Mouse (Mus musculus): ENCODE measurements around the gene Ctxn2.
"Not testable (repeated sequence)": the region's sequence is repeated elsewhere in the genome, so short reads cannot be mapped to it uniquely, and the experiment has no call there.

Gene Ctxn2

DNA sequence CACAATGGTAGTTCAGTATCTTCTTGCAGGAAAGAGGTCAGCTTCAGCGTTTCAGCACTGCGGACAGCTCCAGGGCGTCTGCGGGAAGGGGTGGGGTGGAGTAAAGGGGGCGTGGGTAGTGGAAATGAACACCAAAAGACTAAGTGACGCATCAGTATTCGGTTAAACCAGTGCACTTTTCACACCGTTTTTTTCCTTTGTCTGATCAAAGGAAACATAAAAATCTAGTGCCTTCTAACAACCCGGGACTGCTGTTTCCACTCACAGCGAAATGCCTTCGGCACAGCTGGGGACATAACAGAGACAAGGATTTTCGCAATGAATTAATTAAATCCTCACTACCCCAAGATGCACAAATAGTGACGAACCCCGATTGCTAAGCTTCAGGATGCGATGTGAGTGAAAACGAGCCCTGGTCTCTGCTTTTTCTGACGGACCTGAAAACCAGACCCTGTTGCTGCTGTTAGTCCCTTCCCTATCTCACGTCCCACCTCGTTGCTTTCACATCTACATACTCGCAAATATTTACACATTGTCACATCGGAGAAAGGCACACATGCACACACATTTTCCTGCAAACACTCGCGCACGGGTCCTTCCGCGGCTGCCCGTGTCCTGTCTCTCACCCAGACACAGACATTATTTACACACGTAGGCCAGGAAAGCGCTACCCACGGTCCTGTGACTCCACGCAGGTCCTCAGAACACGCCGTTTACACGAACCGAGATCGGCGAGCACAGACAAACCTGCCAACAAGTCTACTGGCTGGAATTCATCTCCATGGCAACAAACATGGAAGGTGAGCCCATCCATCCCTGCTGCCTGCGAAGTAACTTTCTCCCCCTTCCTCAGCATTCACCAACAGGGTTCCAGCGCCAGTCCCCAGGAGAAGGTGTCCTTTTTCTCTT, at the start of gene Ctxn2:
Ctxn2 (plus strand) TSS at position 790 of the 909 bp plus-strand sequence.
- peak; percentile 89 for DNase-seq (ENCODE audit: low read depth, low spot score)

GRCm38 (mm10) chr2:125088757-125089156, 47.7 kb upstream of the Ctxn2 start:
- no peak for DNase-seq (ENCODE audit: low read depth, low spot score)

GRCm38 (mm10) chr2:125092123-125092522, 44.4 kb upstream of the Ctxn2 start:
- not testable (repeated sequence) for DNase-seq (ENCODE audit: low read depth, low spot score)

GRCm38 (mm10) chr2:125104491-125104890, 32.0 kb upstream of the Ctxn2 start:
- not testable (repeated sequence) for DNase-seq (ENCODE audit: low read depth, low spot score)

- DNase-seq (ENCODE audit: low read depth, low spot score), result not testable (repeated sequence)
These were observed 30.0 kb upstream of the Ctxn2 start for GRCm38 (mm10) chr2:125106536-125106935.

DNA sequence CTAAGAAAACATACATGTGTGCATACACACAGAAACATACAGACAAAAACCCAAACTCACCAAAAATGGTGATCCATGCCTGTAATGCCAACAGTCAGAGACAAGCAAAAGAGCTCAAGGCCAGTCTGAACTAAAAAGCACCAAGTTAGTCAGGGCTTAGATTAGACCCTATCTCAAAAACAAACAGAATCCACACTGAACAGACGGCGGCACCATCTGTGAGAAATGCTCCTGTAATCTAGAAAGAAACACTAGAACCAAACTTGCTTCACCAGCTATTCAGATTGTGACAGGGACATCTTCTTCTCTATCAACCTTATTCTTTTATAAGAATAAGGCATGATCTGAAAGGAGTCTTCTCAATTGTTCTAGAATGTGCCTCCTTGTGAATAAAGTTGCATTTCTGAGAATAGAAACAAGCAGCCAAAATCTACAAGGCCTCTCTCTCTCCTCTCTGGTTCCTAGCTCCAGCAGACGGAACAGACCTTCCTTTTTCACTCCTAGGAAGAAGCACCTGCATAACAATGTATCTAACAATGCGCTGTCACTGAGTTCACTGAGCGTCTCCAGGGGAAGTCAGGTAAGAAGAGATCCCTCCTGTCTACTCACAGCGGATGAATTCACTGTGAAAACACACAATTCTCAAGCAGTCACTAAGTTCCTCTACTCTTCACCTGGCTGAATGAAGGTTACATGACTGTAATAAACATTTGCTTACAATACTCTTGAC, 16.9 kb upstream of the Ctxn2 start:
- no peak for DNase-seq (ENCODE audit: low read depth, low spot score)

GRCm38 (mm10) chr2:125122288-125122623, 14.2 kb upstream of the Ctxn2 start:
- peak; percentile 5 for DNase-seq (ENCODE audit: low read depth, low spot score)

GRCm38 (mm10) chr2:125122624-125123476, 13.6 kb upstream of the Ctxn2 start:
- DNase-seq (ENCODE audit: low read depth, low spot score), result peak; percentile 28

DNA sequence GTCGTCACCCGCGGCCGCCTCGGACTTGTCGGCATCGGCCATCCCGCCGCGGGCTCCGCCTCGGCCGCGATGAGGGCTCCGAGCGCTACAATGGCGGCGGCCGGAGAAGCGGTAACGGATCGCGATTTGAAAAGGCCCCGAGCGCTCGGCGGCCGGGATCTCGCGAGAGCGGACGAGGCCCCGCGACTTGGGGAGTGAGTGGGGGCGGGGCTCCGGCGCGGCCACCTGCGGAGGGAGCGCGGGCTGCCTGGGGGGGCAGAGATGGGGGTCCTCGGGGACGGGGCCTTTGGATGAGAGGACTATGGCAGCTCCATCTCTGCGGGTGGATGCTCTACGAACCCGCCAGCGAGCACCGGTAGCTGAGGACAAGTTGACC, 13.0 kb upstream of the Ctxn2 start, which contains the start of gene Myef2:
Myef2 (minus strand) TSS at position 185 of the 376 bp plus-strand sequence.
- DNase-seq (ENCODE audit: low read depth, low spot score), result peak; percentile 82

DNA sequence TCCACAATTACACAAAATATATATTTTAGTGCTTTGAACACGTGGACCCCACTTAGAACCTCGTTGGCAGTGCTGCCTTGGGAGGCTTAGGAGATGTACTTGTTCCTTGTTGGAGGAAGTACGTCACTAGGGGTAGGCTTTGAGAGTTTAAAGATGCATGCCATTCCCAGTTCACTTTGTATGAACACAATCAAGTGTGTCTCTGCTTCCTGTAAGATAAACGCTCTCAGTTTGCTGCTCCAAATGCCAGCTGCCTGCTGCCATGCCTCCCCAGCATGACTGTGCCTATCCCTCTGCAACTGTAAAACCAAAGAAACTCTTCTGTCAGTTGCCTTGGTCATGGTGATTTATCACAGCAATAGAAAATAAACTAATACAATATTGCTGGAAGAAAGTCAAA, 10.7 kb upstream of the Ctxn2 start:
- no peak for DNase-seq (ENCODE audit: low read depth, low spot score)

DNA sequence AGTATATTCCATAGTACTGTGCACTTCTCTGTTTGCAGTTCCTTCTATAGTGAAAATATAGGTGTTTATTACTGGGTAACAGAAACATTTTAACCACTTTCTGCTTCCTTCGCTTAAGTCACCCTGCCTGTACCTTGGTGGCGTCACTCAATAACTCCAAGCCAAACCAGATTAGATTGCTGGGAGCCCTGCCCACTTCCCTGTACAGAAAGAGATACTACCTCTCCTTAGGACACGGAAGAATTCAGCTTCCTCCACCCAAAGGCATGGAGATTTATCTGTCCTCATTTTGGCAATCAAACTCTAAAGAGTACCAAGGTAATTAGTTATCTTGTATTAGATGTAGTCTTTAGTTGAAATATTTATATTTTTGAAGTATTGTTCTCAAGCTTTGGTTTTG, 9.7 kb upstream of the Ctxn2 start:
- DNase-seq (ENCODE audit: low read depth, low spot score), result no peak

- DNase-seq (ENCODE audit: low read depth, low spot score), result no peak
These were observed 2.4 kb upstream of the Ctxn2 start for GRCm38 (mm10) chr2:125134113-125134512.

GRCm38 (mm10) chr2:125136846-125137245, 354 bp downstream of the Ctxn2 start:
- DNase-seq (ENCODE audit: low read depth, low spot score), result no peak

- DNase-seq (ENCODE audit: low read depth, low spot score), result no peak
These were observed 5.8 kb downstream of the Ctxn2 start for GRCm38 (mm10) chr2:125142336-125142735.

DNA sequence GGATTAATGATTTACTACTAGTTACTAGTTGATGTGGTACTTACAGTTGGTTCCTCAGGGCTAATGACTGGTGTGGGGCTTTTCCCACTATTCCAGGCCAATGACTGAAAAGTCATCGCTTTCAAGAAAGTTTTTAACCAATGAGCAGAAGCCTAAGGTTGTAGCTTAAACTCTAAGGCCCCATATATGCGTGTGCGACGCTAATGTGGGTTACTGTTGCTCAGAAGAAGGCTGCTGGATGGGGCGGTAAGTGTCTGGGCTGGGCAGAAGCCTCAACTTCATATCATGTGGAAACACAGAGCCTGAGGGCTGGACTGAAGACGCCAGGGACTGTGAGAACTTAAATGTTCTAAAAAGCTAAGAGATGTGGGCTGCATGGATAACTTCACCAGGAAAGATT, 15.9 kb downstream of the Ctxn2 start, which contains the start of gene Slc12a1:
Slc12a1 (plus strand) TSS at position 118 of the 400 bp plus-strand sequence.
- DNase-seq (ENCODE audit: low read depth, low spot score), result no peak

GRCm38 (mm10) chr2:125154294-125154693, 17.8 kb downstream of the Ctxn2 start:
- DNase-seq (ENCODE audit: low read depth, low spot score), result no peak

DNA sequence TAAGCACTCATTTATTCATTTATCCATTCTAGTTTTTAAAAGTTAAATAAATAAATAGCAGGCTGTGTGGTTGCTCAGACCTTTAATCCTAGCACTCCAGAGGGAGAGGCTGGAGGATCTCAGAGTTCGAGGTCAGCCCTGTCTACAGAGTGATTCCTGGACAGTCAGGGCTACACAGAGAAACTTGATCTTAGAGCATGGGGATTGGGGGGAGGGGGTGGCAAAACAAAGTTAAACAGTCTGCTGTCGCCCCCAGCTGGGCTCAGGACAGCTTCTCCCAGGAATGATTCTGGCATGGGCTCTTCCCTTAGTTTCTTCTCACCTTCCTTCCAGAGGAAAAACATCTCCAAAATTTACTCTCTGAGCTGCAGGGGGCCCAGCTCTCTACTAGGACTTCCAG, 19.0 kb downstream of the Ctxn2 start:
- no peak for DNase-seq (ENCODE audit: low read depth, low spot score)

GRCm38 (mm10) chr2:125162012-125162470, 25.5 kb downstream of the Ctxn2 start:
- no peak for DNase-seq (ENCODE audit: low read depth, low spot score)

DNA sequence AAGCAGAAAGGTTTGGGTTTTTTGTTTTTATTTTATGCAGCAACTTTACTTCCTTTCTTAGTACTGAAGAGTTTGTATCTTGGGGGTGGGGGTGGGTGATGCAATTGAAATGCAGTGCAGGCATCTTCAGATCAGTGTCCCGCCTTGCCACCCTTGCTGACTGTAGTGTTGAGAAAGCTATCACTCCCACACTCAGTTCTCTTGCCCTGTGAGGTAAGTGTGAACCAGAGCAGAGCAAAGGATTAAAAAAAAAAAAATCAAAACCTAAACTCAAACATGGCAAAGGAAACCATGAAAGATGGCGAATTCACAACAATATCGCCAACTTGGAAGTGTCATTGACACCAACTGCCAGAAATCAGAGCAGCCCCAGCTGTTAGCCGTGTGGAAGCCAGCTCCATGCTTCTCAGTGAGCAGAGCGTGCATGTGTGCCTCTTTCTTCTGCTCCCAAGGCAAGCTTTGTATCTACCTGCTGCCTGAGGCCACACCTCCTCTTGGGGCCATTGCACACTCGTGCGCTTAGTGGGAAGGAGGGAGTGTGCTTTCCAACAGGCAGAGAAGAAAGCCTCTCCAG, 41.8 kb downstream of the Ctxn2 start:
- no peak for DNase-seq (ENCODE audit: low read depth, low spot score)

- no peak for DNase-seq (ENCODE audit: low read depth, low spot score)
These were observed 51.4 kb downstream of the Ctxn2 start for GRCm38 (mm10) chr2:125187904-125188303.

DNA sequence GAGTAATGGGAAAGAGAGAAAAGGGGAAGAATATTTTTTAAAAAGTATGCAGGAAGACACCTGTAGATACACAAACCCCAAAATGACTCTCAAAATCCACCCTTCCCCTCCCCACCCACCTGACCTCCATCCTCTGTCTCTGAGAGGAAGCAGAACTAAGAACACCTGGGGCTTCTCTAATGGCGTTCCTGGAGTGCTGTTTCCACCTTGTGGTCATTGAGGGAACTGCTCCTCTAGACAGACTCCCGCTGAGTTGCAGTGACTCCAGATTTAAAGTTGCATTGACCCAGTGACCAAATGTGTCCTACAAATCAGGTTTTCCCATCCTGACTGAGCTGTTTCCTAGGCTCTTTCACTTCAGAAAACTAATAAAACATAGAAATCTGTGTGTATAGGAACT, 52.7 kb downstream of the Ctxn2 start:
- peak; percentile 78 for DNase-seq (ENCODE audit: low read depth, low spot score)
